Mouse (Mus musculus): ENCODE data around the gene Crhr2. TPM values are rescaled to one million over a fixed set of nuclear protein-coding genes. Genes with fewer than 3 reads are reported as not detected.

Crhr2 gene
- polyA plus RNA-seq, 2 experiments: 0.14 to 0.49 TPM

DNA sequence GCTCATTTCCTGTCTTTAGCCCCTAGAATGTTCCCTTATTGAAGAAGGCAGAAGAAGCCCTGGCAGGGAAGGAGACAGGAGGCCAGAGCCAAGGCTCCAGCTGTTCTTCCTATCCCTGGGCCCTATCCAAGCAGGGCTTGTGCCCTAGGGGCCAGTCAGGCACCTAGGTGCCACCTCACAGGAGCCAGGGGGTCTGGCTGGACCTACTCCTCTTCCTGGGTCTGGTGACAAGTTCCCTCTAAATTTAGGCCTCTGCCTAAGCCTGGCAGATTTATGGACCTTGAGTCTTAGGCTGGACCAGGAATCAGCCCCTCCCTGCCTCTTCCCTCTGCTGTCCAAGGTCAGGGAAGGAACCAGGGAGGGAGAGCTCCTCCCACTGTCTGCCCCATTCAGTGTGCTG lies 4.4 kb downstream of the Crhr2 start:
- Histone ChIP-seq H3K9me3 (ENCODE audit: control insufficient read depth, low read length) (no peaks in the 10 kb centered on the region), H3K27ac (replicated peaks; ENCODE audit: low read depth, low read length) (no peak overlapping the region), H3K9ac (ENCODE audit: low read depth, low read length, severe bottlenecking) (no peak overlapping the region), H3K4me3 (replicated peaks; ENCODE audit: low read length) (no peak overlapping the region), H3K27me3 (ENCODE audit: control insufficient read depth, insufficient read depth, low read length) (no peaks in the 10 kb centered on the region), H3K4me1 (ENCODE audit: control insufficient read depth, insufficient read depth, low read length) (peaks cover 3% of the 10 kb centered on the region; the same call in 1 of the 2 replicates), H3K4me2 (replicated peaks; ENCODE audit: low read depth, low read length, severe bottlenecking) (no peak overlapping the region), H3K36me3 (ENCODE audit: control insufficient read depth, insufficient read depth, low read length) (no peaks in the 10 kb centered on the region)
- DNase-seq (ENCODE audit: low spot score) (no peak), ATAC-seq (ENCODE audit: low FRiP score, low read depth) (no peak)
- TF ChIP-seq POLR2A (IDR thresholded peaks at IDR 0.05; ENCODE audit: borderline replicate concordance, extremely low read depth, insufficient read depth, insufficient read length): no peak

DNA sequence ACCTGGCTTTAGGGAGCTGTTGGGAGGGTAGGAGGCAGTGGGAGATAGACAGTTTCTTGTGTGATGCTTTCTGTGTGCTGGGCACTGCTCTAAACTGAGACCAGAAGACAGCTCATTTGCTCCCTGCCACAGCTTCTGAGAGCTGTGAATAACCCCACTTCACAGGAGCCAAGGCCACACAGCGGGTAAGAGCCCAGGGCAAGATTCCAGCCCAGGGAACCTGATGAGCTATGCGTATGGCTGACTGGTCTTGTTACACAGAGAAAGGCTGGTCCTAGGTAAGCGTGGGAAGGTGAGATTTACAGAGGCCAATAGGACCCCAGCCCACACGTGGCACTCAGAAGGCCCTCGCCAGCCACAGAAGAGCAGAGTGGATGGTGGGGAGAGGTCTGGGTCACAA lies 6.2 kb downstream of the Crhr2 start:
- no peak overlapping the region for H3K4me3 ChIP-seq (replicated peaks; ENCODE audit: low read length)
- H3K36me3 ChIP-seq (ENCODE audit: control insufficient read depth, insufficient read depth, low read length): no peaks in the 10 kb centered on the region
- DNase-seq (ENCODE audit: low spot score): no peak
- H3K9me3 ChIP-seq (ENCODE audit: control insufficient read depth, low read length): no peaks in the 10 kb centered on the region
- no peak overlapping the region for H3K4me2 ChIP-seq (replicated peaks; ENCODE audit: low read depth, low read length, severe bottlenecking)
- ATAC-seq (ENCODE audit: low FRiP score, low read depth): no peak
- peaks cover 3% of the 10 kb centered on the region; the same call in 1 of the 2 replicates for H3K4me1 ChIP-seq (ENCODE audit: control insufficient read depth, insufficient read depth, low read length)
- no peak for TF ChIP-seq POLR2A (IDR thresholded peaks at IDR 0.05; ENCODE audit: borderline replicate concordance, extremely low read depth, insufficient read depth, insufficient read length)
- H3K27me3 ChIP-seq (ENCODE audit: control insufficient read depth, insufficient read depth, low read length): no peaks in the 10 kb centered on the region
- 75% methylated on average over 4 of the region's 5 CpGs for WGBS
- H3K27ac ChIP-seq (replicated peaks; ENCODE audit: low read depth, low read length): no peak overlapping the region
- H3K9ac ChIP-seq (ENCODE audit: low read depth, low read length, severe bottlenecking): no peak overlapping the region

DNA sequence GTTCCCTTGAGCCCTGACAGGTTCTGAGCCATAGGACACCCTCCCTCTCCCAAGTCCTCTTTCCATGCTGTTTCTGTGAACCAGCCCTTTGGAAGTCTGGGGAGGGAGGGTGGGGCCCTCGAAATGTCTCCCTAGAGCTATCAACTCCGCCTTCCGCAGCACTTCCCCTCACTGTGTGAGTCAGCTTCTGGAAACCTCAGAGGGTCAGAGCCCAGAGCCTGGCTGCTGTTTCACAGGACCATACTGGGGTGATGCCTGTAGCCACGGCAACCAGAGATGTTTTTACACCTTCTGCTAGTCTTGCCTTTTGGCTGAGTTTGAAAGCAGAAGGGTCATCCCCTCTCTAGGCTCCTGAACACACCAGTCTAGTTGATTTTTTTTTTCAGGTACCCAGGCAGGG lies 9.8 kb downstream of the Crhr2 start:
- TF ChIP-seq POLR2A (IDR thresholded peaks at IDR 0.05; ENCODE audit: borderline replicate concordance, extremely low read depth, insufficient read depth, insufficient read length): no peak
- Histone ChIP-seq H3K27ac (replicated peaks; ENCODE audit: low read depth, low read length) (no peak overlapping the region), H3K9me3 (ENCODE audit: control insufficient read depth, low read length) (no peaks in the 10 kb centered on the region), H3K4me2 (replicated peaks; ENCODE audit: low read depth, low read length, severe bottlenecking) (no peak overlapping the region), H3K27me3 (ENCODE audit: control insufficient read depth, insufficient read depth, low read length) (peaks cover 10% of the 10 kb centered on the region), H3K9ac (ENCODE audit: low read depth, low read length, severe bottlenecking) (no peak overlapping the region), H3K4me3 (replicated peaks; ENCODE audit: low read length) (no peak overlapping the region), H3K36me3 (ENCODE audit: control insufficient read depth, insufficient read depth, low read length) (no peaks in the 10 kb centered on the region), H3K4me1 (ENCODE audit: control insufficient read depth, insufficient read depth, low read length) (no peaks in the 10 kb centered on the region)
- DNase-seq (ENCODE audit: low spot score) (no peak), ATAC-seq (ENCODE audit: low FRiP score, low read depth) (no peak)
- WGBS: 16% methylated on average over 4 of the region's 4 CpGs

DNA sequence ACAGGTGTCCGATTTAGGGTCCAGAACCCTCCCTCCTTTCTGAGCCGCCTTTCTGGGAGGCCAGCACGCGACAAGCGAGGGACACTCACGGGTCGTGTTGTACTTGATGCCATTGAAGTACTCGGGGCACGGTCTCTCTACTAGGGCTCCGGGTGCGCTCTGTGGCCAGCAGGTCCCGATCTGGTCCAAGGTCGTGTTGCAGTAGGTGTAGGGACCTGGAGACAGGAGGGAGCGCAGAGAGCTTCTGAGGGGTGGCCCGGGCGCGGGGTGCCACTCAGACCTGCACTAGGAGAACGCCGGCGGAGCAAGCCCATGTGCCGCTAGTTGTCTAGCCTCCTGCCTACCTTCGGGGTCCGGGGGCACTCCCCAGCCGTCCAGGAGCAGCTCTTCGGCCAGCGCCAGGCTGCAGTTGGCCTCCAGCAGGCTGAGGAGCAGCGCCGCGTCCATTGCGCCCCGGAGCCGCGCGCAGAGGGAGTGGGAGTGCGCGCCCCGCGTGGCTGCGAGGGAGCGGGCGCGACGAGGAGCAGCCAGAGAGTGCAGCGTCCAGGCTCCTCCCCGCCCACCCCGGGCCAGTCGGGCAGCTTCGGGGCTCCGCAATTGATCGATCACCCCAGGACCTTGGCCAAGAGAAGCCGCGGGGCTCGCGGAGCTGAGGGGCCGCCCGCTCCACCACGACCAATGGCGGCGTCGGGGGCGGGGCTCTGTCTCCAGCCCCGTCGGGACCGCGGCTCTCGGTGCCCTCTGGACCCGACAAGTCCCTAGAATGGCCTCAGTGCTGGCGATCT lies 15.3 kb downstream of the Crhr2 start:
- no peak overlapping the region for H3K27ac ChIP-seq (replicated peaks; ENCODE audit: low read depth, low read length)
- DNase-seq (ENCODE audit: low spot score) (no peak), ATAC-seq (ENCODE audit: low FRiP score, low read depth) (no peak)
- H3K27me3 ChIP-seq (ENCODE audit: control insufficient read depth, insufficient read depth, low read length): peaks cover 40% of the 10 kb centered on the region
- no peaks in the 10 kb centered on the region for H3K36me3 ChIP-seq (ENCODE audit: control insufficient read depth, insufficient read depth, low read length)
- no peaks in the 10 kb centered on the region for H3K9me3 ChIP-seq (ENCODE audit: control insufficient read depth, low read length)
- peak overlapping the region; percentile 26; the same call in 1 of the 2 replicates for H3K9ac ChIP-seq (ENCODE audit: low read depth, low read length, severe bottlenecking)
- peak overlapping the region; percentile 44 for H3K4me3 ChIP-seq (replicated peaks; ENCODE audit: low read length)
- TF ChIP-seq POLR2A (IDR thresholded peaks at IDR 0.05; ENCODE audit: borderline replicate concordance, extremely low read depth, insufficient read depth, insufficient read length): no peak
- no peaks in the 10 kb centered on the region for H3K4me1 ChIP-seq (ENCODE audit: control insufficient read depth, insufficient read depth, low read length)
- 2% methylated on average over 51 of the region's 68 CpGs for WGBS
- peak overlapping the region; percentile 80 for H3K4me2 ChIP-seq (replicated peaks; ENCODE audit: low read depth, low read length, severe bottlenecking)

DNA sequence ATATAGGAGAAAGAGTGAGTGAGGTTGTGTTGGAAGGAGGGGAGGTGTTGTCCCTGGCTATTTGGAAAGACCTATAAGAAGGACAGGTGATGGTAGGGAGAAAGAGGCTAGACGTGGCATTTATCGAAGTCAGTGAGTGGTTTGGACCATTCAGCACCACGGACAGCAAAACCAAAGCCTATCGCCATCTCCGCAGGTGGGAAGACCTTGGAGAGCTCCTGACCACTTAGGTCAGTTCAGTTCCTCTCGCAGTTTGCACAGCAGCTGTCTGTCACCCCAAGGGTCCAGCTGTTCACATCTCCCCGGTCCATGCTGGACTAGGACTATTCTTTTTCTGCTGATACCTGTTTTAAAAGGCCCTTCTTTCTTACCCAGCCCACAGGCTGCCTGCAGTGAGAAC lies 24.5 kb downstream of the Crhr2 start:
- Histone ChIP-seq H3K36me3 (ENCODE audit: control insufficient read depth, insufficient read depth, low read length) (no peaks in the 10 kb centered on the region), H3K4me3 (replicated peaks; ENCODE audit: low read length) (no peak overlapping the region), H3K4me1 (ENCODE audit: control insufficient read depth, insufficient read depth, low read length) (no peaks in the 10 kb centered on the region), H3K27ac (replicated peaks; ENCODE audit: low read depth, low read length) (no peak overlapping the region), H3K9me3 (ENCODE audit: control insufficient read depth, low read length) (no peaks in the 10 kb centered on the region), H3K27me3 (ENCODE audit: control insufficient read depth, insufficient read depth, low read length) (no peaks in the 10 kb centered on the region), H3K4me2 (replicated peaks; ENCODE audit: low read depth, low read length, severe bottlenecking) (no peak overlapping the region), H3K9ac (ENCODE audit: low read depth, low read length, severe bottlenecking) (no peak overlapping the region)
- DNase-seq (ENCODE audit: low spot score): peak; percentile 90
- no peak for ATAC-seq (ENCODE audit: low FRiP score, low read depth)
- no peak for TF ChIP-seq POLR2A (IDR thresholded peaks at IDR 0.05; ENCODE audit: borderline replicate concordance, extremely low read depth, insufficient read depth, insufficient read length)
- WGBS: 9% methylated on average over 7 of the region's 7 CpGs

All from limb, embryonic 14.5 days (tissue).